Mouse (Mus musculus) intestine, embryonic 15.5 days (tissue): ENCODE results near the gene Gpr146. TPM values are rescaled to one million over a fixed set of nuclear protein-coding genes. Genes with fewer than 3 reads are reported as not detected.

Experiments used
- ATAC-seq: fragments of 200-750 bp; cut with Nextera tagmentation; 2 replicates; pipeline ENCODE4 v1.8.0; 2017; ENCODE audit warnings: moderate TSS enrichment, moderate library complexity
- H3K27ac ChIP-seq: fragments of 300-500 bp; sonication (generic); 2 replicates; pipeline ENCODE4 v1.5.1; 2015; ENCODE audit warnings: mild to moderate bottlenecking, inconsistent platforms
- H3K27me3 ChIP-seq: fragments of 300-500 bp; sonication (generic); replicated peaks from 2 replicates; pipeline ENCODE4 v1.6.1; 2015; ENCODE audit warnings: inconsistent platforms
- H3K36me3 ChIP-seq: fragments of 300-500 bp; sonication (generic); 2 replicates; pipeline ENCODE4 v1.6.1; 2015; ENCODE audit warnings: inconsistent platforms
- H3K4me1 ChIP-seq: fragments of 300-500 bp; sonication (generic); replicated peaks from 2 replicates; pipeline ENCODE4 v1.6.1; 2015; ENCODE audit warnings: inconsistent platforms
- H3K4me2 ChIP-seq: fragments of 300-500 bp; sonication (generic); replicated peaks from 2 replicates; pipeline ENCODE4 v1.6.1; 2015; ENCODE audit warnings: mild to moderate bottlenecking, inconsistent platforms
- H3K4me3 ChIP-seq: fragments of 300-500 bp; sonication (generic); replicated peaks from 2 replicates; pipeline ENCODE4 v1.5.1; 2015; ENCODE audit warnings: inconsistent platforms
- H3K9ac ChIP-seq: fragments of 300-500 bp; sonication (generic); 2 replicates; pipeline ENCODE4 v1.6.1; 2015; ENCODE audit warnings: inconsistent platforms
- H3K9me3 ChIP-seq: fragments of 300-500 bp; sonication (generic); 2 replicates; pipeline ENCODE4 v1.6.1; 2016; ENCODE audit warnings: inconsistent platforms
- WGBS: fragments of 180-500 bp; shearing (Covaris S2); methylation state at CpG from one replicate; pipeline ENCODE4 v1.1.7; 2015; 5-methylcytosine and 5-hydroxymethylcytosine counted together
- polyA plus RNA-seq: library from polyadenylated mRNA; unstranded; fragments of >200 nt; fragmentation: Nextera tagmentation; extraction: Ambion mirVana; gene quantifications from 2 replicates; pipeline ENCODE4 v1.2.1, GENCODE M21; 2015

The Gpr146 gene
- polyA plus RNA-seq, 1 experiment from 2014 or later: 2.2 TPM

- WGBS: under 1% methylated on average over 33 of the region's 33 CpGs
- H3K9ac ChIP-seq: peak overlapping the region; percentile 85
- no peaks in the 10 kb centered on the region for H3K27me3 ChIP-seq
- H3K4me3 ChIP-seq: peak overlapping the region; percentile 77
- H3K36me3 ChIP-seq: peaks cover 15% of the 10 kb centered on the region
- peak; percentile 86 for ATAC-seq
- H3K27ac ChIP-seq: peak overlapping the region; percentile 72
- H3K4me2 ChIP-seq: peak overlapping the region; percentile 94
- no peaks in the 10 kb centered on the region for H3K9me3 ChIP-seq
- peaks cover 26% of the 10 kb centered on the region for H3K4me1 ChIP-seq
These were observed 32.7 kb upstream of the Gpr146 start for GRCm38 (mm10) chr5:139344687-139345363.

DNA sequence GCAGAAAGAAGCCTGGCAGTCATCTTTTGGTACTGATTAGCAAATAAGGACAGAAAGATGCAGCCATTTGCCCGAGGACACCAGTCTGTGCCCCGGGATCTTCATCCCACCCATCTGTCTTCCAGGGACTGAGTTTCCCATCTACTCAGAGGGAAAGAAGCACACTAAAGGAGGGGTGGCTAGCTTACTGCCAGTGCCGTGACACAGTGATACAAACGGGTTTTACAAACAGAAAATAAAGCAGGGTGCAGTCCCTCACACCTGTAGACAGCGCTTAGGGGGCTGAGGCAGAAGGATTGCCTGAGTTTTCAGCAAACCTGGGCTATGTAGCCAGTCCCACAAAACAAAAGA lies 32.2 kb upstream of the Gpr146 start:
- 10% methylated on average over 5 of the region's 5 CpGs for WGBS
- H3K4me2 ChIP-seq: peak overlapping the region; percentile 94
- H3K27me3 ChIP-seq: no peaks in the 10 kb centered on the region
- no peaks in the 10 kb centered on the region for H3K9me3 ChIP-seq
- H3K36me3 ChIP-seq: peaks cover 15% of the 10 kb centered on the region
- peaks cover 29% of the 10 kb centered on the region for H3K4me1 ChIP-seq
- no peak; the same call in 1 of the 2 replicates for ATAC-seq
- 0 out of 2 replicates have a peak overlapping the region, but pooled peaks have one; percentile 1 for H3K9ac ChIP-seq
- H3K4me3 ChIP-seq: peak overlapping the region; percentile 77
- peak overlapping the region; percentile 72 for H3K27ac ChIP-seq

GRCm38 (mm10) chr5:139347225-139347624 lies 30.3 kb upstream of the Gpr146 start:
- whole genome bisulfite sequencing: 43% methylated on average over 1 of the region's 1 CpGs
- peak overlapping the region; percentile 38 for H3K4me2 ChIP-seq

GRCm38 (mm10) chr5:139349713-139350112 lies 27.8 kb upstream of the Gpr146 start:
- Histone ChIP-seq H3K36me3 (no peaks in the 10 kb centered on the region), H3K27me3 (no peaks in the 10 kb centered on the region), H3K4me2 (peak overlapping the region; percentile 34), H3K9ac (no peak overlapping the region), H3K9me3 (no peaks in the 10 kb centered on the region), H3K4me1 (peaks cover 34% of the 10 kb centered on the region), H3K27ac (peak overlapping the region; percentile 70), H3K4me3 (no peak overlapping the region)
- WGBS: 59% methylated on average over 6 of the region's 6 CpGs
- ATAC-seq: peak; percentile 3; the same call in 1 of the 2 replicates

More at GRCm38 (mm10) chr5:139347225-139347624, 30.3 kb upstream of the Gpr146 start:
- H3K27ac ChIP-seq: peak overlapping the region; percentile 89
- peaks cover 37% of the 10 kb centered on the region for H3K4me1 ChIP-seq
- no peaks in the 10 kb centered on the region for H3K9me3 ChIP-seq
- peaks cover 7% of the 10 kb centered on the region for H3K36me3 ChIP-seq
- H3K9ac ChIP-seq: peak overlapping the region; percentile 8; the same call in 1 of the 2 replicates
- H3K27me3 ChIP-seq: no peaks in the 10 kb centered on the region
- H3K4me3 ChIP-seq: no peak overlapping the region
- ATAC-seq: no peak

DNA sequence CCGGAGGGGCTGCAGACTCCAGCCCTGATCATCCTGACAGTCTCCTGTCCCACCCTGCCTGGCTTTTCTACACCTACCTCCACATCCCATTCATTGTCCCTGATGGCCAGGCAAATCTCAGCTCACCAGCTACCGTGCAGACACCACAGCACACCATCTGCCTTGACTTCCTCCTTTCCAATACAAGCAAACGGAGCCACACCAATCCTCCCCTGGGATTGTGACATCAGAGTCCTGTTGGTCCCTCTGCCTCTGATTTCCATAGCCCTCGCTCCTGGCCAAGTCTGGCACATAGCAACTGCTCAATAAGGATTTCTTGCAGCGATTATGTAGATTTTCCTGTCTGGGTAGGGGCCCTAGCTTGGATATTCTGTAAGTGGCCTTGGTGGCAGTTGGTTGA lies 26.4 kb upstream of the Gpr146 start, which contains the start of gene Cox19:
Cox19 (minus strand) TSS at position 285 of the 400 bp plus-strand sequence.
- Histone ChIP-seq H3K36me3 (no peaks in the 10 kb centered on the region), H3K4me2 (peak within 1 kb of the TSS; percentile 55), H3K27me3 (no peaks in the 10 kb centered on the region), H3K9me3 (no peaks in the 10 kb centered on the region), H3K4me3 (peak within 1 kb of the TSS; percentile 40), H3K4me1 (peaks cover 36% of the 10 kb centered on the region), H3K9ac (peak within 1 kb of the TSS; percentile 50), H3K27ac (peak within 1 kb of the TSS; percentile 92)
- 44% methylated on average over 5 of the region's 5 CpGs for WGBS
- no peak for ATAC-seq

GRCm38 (mm10) chr5:139351628-139352027 lies 25.9 kb upstream of the Gpr146 start:
- peak overlapping the region; percentile 92 for H3K27ac ChIP-seq
- H3K4me3 ChIP-seq: peak overlapping the region; percentile 40
- peak; percentile 66 for ATAC-seq

GRCm38 (mm10) chr5:139352317-139352716 lies 25.2 kb upstream of the Gpr146 start, which contains the start of gene Cyp2w1:
Gene Cyp2w1, plus strand, starts transcription at chr5:139352617.
- ATAC-seq: 0 out of 2 replicates have a peak, but pooled peaks have one; percentile 5
- H3K36me3 ChIP-seq: no peaks in the 10 kb centered on the region
- H3K27ac ChIP-seq: peak within 1 kb of the TSS; percentile 92
- peaks cover 39% of the 10 kb centered on the region for H3K4me1 ChIP-seq
- peak within 1 kb of the TSS; percentile 50 for H3K9ac ChIP-seq
- no peaks in the 10 kb centered on the region for H3K9me3 ChIP-seq
- WGBS: 47% methylated on average over 6 of the region's 6 CpGs
- H3K4me2 ChIP-seq: peak within 1 kb of the TSS; percentile 55
- H3K4me3 ChIP-seq: peak within 1 kb of the TSS; percentile 40
- no peaks in the 10 kb centered on the region; the same call in 1 of the 2 replicates for H3K27me3 ChIP-seq

More at GRCm38 (mm10) chr5:139351628-139352027, 25.9 kb upstream of the Gpr146 start:
- whole genome bisulfite sequencing: 20% methylated on average over 8 of the region's 8 CpGs
- Histone ChIP-seq H3K4me2 (peak overlapping the region; percentile 55), H3K9ac (peak overlapping the region; percentile 50), H3K4me1 (peaks cover 37% of the 10 kb centered on the region), H3K9me3 (no peaks in the 10 kb centered on the region), H3K27me3 (no peaks in the 10 kb centered on the region; the same call in 1 of the 2 replicates), H3K36me3 (no peaks in the 10 kb centered on the region)

DNA sequence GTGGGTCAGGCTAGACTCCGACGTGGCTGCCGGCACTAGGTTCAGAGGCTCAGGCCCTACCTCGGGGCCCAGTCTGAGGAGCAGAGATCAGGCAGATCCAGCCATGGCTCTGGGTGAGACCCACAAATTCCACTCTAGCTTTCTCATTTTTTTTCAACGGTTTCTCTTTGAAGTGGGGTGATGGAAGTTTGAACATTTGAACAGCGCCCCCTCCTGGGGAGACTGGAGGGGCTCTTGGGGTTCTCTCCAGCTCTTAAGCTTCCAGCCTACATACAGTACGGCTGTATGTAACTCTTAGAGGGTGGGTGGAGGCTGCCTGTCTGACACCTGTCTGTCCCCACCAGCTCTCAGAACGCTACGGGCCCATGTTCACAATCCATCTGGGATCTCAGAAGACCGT lies 24.0 kb upstream of the Gpr146 start:
- peak overlapping the region; percentile 39 for H3K9ac ChIP-seq
- ATAC-seq: peak; percentile 31

GRCm38 (mm10) chr5:139353946-139354345 lies 23.6 kb upstream of the Gpr146 start:
- peaks cover 39% of the 10 kb centered on the region for H3K4me1 ChIP-seq
- peak overlapping the region; percentile 40 for H3K4me3 ChIP-seq
- peak overlapping the region; percentile 34 for H3K9ac ChIP-seq
- H3K27me3 ChIP-seq: no peaks in the 10 kb centered on the region; the same call in 1 of the 2 replicates
- no peaks in the 10 kb centered on the region for H3K9me3 ChIP-seq
- H3K4me2 ChIP-seq: peak overlapping the region; percentile 55
- H3K36me3 ChIP-seq: no peaks in the 10 kb centered on the region
- ATAC-seq: peak; percentile 60
- H3K27ac ChIP-seq: peak overlapping the region; percentile 92
- 73% methylated on average over 11 of the region's 11 CpGs for WGBS

More for the DNA sequence above, 24.0 kb upstream of the Gpr146 start:
- Histone ChIP-seq H3K4me2 (peak overlapping the region; percentile 55), H3K36me3 (no peaks in the 10 kb centered on the region), H3K9me3 (no peaks in the 10 kb centered on the region), H3K27me3 (no peaks in the 10 kb centered on the region; the same call in 1 of the 2 replicates), H3K27ac (peak overlapping the region; percentile 92), H3K4me3 (peak overlapping the region; percentile 40), H3K4me1 (peaks cover 39% of the 10 kb centered on the region)
- WGBS: 43% methylated on average over 10 of the region's 10 CpGs

GRCm38 (mm10) chr5:139355235-139355772 lies 22.2 kb upstream of the Gpr146 start:
- peak overlapping the region; percentile 48; the same call in 1 of the 2 replicates for H3K27ac ChIP-seq
- ATAC-seq: no peak
- 36% methylated on average over 19 of the region's 19 CpGs for WGBS

GRCm38 (mm10) chr5:139358653-139359052 lies 18.8 kb upstream of the Gpr146 start:
- WGBS: 77% methylated on average over 2 of the region's 2 CpGs
- H3K4me1 ChIP-seq: peaks cover 21% of the 10 kb centered on the region
- no peaks in the 10 kb centered on the region for H3K9me3 ChIP-seq
- H3K36me3 ChIP-seq: no peaks in the 10 kb centered on the region
- H3K27ac ChIP-seq: no peak overlapping the region
- no peak overlapping the region for H3K4me3 ChIP-seq
- no peak overlapping the region for H3K4me2 ChIP-seq
- H3K27me3 ChIP-seq: no peaks in the 10 kb centered on the region; the same call in 1 of the 2 replicates
- ATAC-seq: peak; percentile 18; the same call in 1 of the 2 replicates
- H3K9ac ChIP-seq: no peak overlapping the region

More at GRCm38 (mm10) chr5:139355235-139355772, 22.2 kb upstream of the Gpr146 start:
- H3K4me1 ChIP-seq: peaks cover 30% of the 10 kb centered on the region
- no peak overlapping the region for H3K9ac ChIP-seq
- H3K4me3 ChIP-seq: no peak overlapping the region
- peak overlapping the region; percentile 55 for H3K4me2 ChIP-seq
- no peaks in the 10 kb centered on the region; the same call in 1 of the 2 replicates for H3K27me3 ChIP-seq
- no peaks in the 10 kb centered on the region for H3K9me3 ChIP-seq
- H3K36me3 ChIP-seq: no peaks in the 10 kb centered on the region

DNA sequence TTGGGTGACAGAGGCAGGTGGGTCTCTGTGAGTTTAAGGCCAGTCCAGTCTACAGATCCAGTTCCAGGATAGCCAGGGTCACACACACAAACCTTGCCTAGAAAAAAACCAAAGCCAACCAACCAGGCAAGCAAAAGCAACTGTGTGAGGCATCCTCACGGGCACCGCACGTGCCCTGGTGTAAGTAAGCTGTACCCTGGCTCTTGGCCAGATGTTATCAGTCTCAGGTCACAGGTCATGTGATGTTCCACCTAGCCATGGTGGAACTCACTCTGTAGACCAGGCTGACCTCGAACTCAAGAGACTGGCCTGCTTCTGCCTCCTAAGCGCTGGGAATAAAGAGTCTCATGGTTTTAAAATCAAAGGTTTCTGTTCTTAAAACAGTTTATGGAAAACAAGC lies 18.3 kb upstream of the Gpr146 start:
- peaks cover 22% of the 10 kb centered on the region for H3K4me1 ChIP-seq
- H3K27me3 ChIP-seq: no peaks in the 10 kb centered on the region; the same call in 1 of the 2 replicates
- H3K4me3 ChIP-seq: no peak overlapping the region
- no peak for ATAC-seq
- no peak overlapping the region for H3K27ac ChIP-seq
- H3K9me3 ChIP-seq: no peaks in the 10 kb centered on the region
- no peaks in the 10 kb centered on the region for H3K36me3 ChIP-seq
- no peak overlapping the region for H3K9ac ChIP-seq
- WGBS: 85% methylated on average over 5 of the region's 5 CpGs
- no peak overlapping the region for H3K4me2 ChIP-seq
